Mouse (Mus musculus): ENCODE data around the gene Cdca7. TPM values are rescaled to one million over a fixed set of nuclear protein-coding genes. Genes with fewer than 3 reads are reported as not detected.

Cdca7 gene
- total RNA-seq, 4 experiments from 2014 or later, result 0.19 to 0.43 (median 0.39) TPM; not detected in 1

Other genes starting within 250 kb of the Cdca7 start
- gene Map3k20, start 190.5 kb upstream of the Cdca7 start, total RNA-seq (2022), result 100 to 1,000 TPM; 348 to 422 (median 393) TPM

All from gastrocnemius, adult 8-10 months (tissue).